Mouse (Mus musculus) spleen, postnatal 4 days (tissue): ENCODE data around the gene Osbpl11.

Source experiments
- DNase-seq, 2 experiments: peaks; one replicate each; pipeline ENCODE4 v3.0.0; 2022; ENCODE audit warnings: low spot score in 2 of 2

Osbpl11 gene

GRCm38 (mm10) chr16:33242046-33242445 is 57.2 kb downstream of the Osbpl11 start:
- DNase-seq = no peak

GRCm38 (mm10) chr16:33244136-33244691 is 59.3 kb downstream of the Osbpl11 start:
- DNase-seq = no peak

- no peak for DNase-seq
Observed at GRCm38 (mm10) chr16:33244933-33245470, 60.1 kb downstream of the Osbpl11 start.

GRCm38 (mm10) chr16:33246526-33246925 is 61.7 kb downstream of the Osbpl11 start:
- DNase-seq = no peak

GRCm38 (mm10) chr16:33247006-33247405 is 62.1 kb downstream of the Osbpl11 start:
- DNase-seq = no peak

GRCm38 (mm10) chr16:33250651-33251120 is 65.8 kb downstream of the Osbpl11 start:
- DNase-seq = no peak

GRCm38 (mm10) chr16:33251194-33252051 is 66.6 kb downstream of the Osbpl11 start, which contains the start of gene Snx4:
Snx4 (plus strand) TSS chr16:33251442.
- peak; percentile 92 to 97 for DNase-seq

- DNase-seq = no peak
Observed at GRCm38 (mm10) chr16:33255601-33256000, 70.7 kb downstream of the Osbpl11 start.

- DNase-seq = no peak
Observed at GRCm38 (mm10) chr16:33258530-33258929, 73.7 kb downstream of the Osbpl11 start.

GRCm38 (mm10) chr16:33259824-33260223 is 75.0 kb downstream of the Osbpl11 start:
- DNase-seq = no peak

GRCm38 (mm10) chr16:33260825-33261224 is 76.0 kb downstream of the Osbpl11 start:
- DNase-seq = no peak

- DNase-seq = no peak
Observed at GRCm38 (mm10) chr16:33261584-33262061, 76.8 kb downstream of the Osbpl11 start.

- DNase-seq = no peak
Observed at GRCm38 (mm10) chr16:33262096-33262495, 77.2 kb downstream of the Osbpl11 start.

GRCm38 (mm10) chr16:33267616-33268253 is 82.9 kb downstream of the Osbpl11 start:
- DNase-seq = no peak

- no peak for DNase-seq
Observed at GRCm38 (mm10) chr16:33271824-33272223, 87.0 kb downstream of the Osbpl11 start.

- no peak for DNase-seq
Observed at GRCm38 (mm10) chr16:33283079-33283478, 98.2 kb downstream of the Osbpl11 start.

GRCm38 (mm10) chr16:33288536-33288935 is 103.7 kb downstream of the Osbpl11 start:
- DNase-seq = no peak

- no peak for DNase-seq
Observed at GRCm38 (mm10) chr16:33289981-33290380, 105.1 kb downstream of the Osbpl11 start.

- DNase-seq = no peak
Observed at GRCm38 (mm10) chr16:33292241-33292640, 107.4 kb downstream of the Osbpl11 start.
